Mouse (Mus musculus) small intestine, adult 2 months (tissue): ENCODE measurements at regions not wholly inside any gene's neighbourhood (a gene's known extent, or its start where the extent isn't known, plus 50 kb on each side); places are given as distances from the start of the nearest gene placed in this dataset.

ENCODE experiments used
- H3K27ac ChIP-seq: fragments of 200-500 bp; 2 replicates; pipeline ENCODE4 v1.5.1; 2012; ENCODE audit warnings: low read depth, low read length, control low read depth, inconsistent platforms; ENCODE audit not compliant: insufficient read depth
- H3K27me3 ChIP-seq: fragments of 200-500 bp; 2 replicates; pipeline ENCODE4 v1.6.1; 2012; ENCODE audit warnings: mild to moderate bottlenecking, moderate library complexity, low read length, inconsistent platforms; ENCODE audit not compliant: control insufficient read depth, insufficient read depth
- H3K36me3 ChIP-seq: fragments of 200-500 bp; 2 replicates; pipeline ENCODE4 v1.6.1; 2012; ENCODE audit warnings: mild to moderate bottlenecking, low read length, control low read depth, inconsistent platforms; ENCODE audit not compliant: control insufficient read depth, insufficient read depth
- H3K4me1 ChIP-seq: fragments of 200-500 bp; 2 replicates; pipeline ENCODE4 v1.6.1; 2012; ENCODE audit warnings: low read length, inconsistent platforms, mixed read lengths; ENCODE audit not compliant: control insufficient read depth, insufficient read depth, insufficient read length
- H3K4me3 ChIP-seq: fragments of 200-500 bp; 2 replicates; pipeline ENCODE4 v1.5.1; 2012; ENCODE audit warnings: low read depth, mild to moderate bottlenecking, control low read depth, inconsistent platforms, low read length, moderate library complexity
- CTCF ChIP-seq: fragments of 200-500 bp; IDR thresholded peaks from 2 replicates; pipeline ENCODE4 v1.5.1; 2012; ENCODE audit warnings: low read depth, mild to moderate bottlenecking, control low read depth, inconsistent platforms, low read length, moderate library complexity, mixed read lengths; ENCODE audit not compliant: insufficient replicate concordance, insufficient read length; ENCODE audit errors: extremely low read depth
- POLR2A ChIP-seq: fragments of 200-500 bp; IDR thresholded peaks from 2 replicates; pipeline ENCODE4 v1.6.1; 2012; ENCODE audit warnings: low read depth, mild to moderate bottlenecking, control low read depth, inconsistent platforms, low read length, moderate library complexity
- WGBS: fragments of 180-500 bp; shearing (Covaris S2); methylation state at CpG from one replicate; pipeline ENCODE4 v1.1.7; 2018; 5-methylcytosine and 5-hydroxymethylcytosine counted together

GRCm38 (mm10) chr5:96931576-96932152 lies 65.8 kb upstream of the Bmp2k start:
- no peak overlapping the region for H3K4me3 ChIP-seq
- no peak overlapping the region for H3K27ac ChIP-seq
- TF ChIP-seq CTCF (no peak), POLR2A (no peak)
- no peaks in the 10 kb centered on the region for H3K27me3 ChIP-seq
- no peaks in the 10 kb centered on the region for H3K36me3 ChIP-seq
- H3K4me1 ChIP-seq = no peaks in the 10 kb centered on the region
- 81% methylated on average over 4 of the region's 4 CpGs for WGBS

- Histone ChIP-seq H3K36me3 (no peaks in the 10 kb centered on the region), H3K4me1 (peaks cover 14% of the 10 kb centered on the region; the same call in 1 of the 2 replicates), H3K27me3 (no peaks in the 10 kb centered on the region), H3K27ac (no peak overlapping the region), H3K4me3 (no peak overlapping the region)
- no peak for TF ChIP-seq POLR2A
- TF ChIP-seq CTCF = no peak
- 76% methylated on average over 3 of the region's 3 CpGs for WGBS
Observed at GRCm38 (mm10) chr5:96936239-96936638, 61.2 kb upstream of the Bmp2k start.

GRCm38 (mm10) chr5:96938718-96939117 lies 58.8 kb upstream of the Bmp2k start:
- WGBS = 42% methylated on average over 11 of the region's 11 CpGs
- Histone ChIP-seq H3K4me1 (peaks cover 17% of the 10 kb centered on the region; the same call in 1 of the 2 replicates), H3K36me3 (no peaks in the 10 kb centered on the region), H3K27ac (no peak overlapping the region), H3K4me3 (no peak overlapping the region), H3K27me3 (no peaks in the 10 kb centered on the region)
- no peak for TF ChIP-seq POLR2A
- no peak for TF ChIP-seq CTCF

- WGBS = 53% methylated on average over 1 of the region's 1 CpGs
- H3K4me3 ChIP-seq = no peak overlapping the region
Observed at GRCm38 (mm10) chr5:96939273-96939672, 58.2 kb upstream of the Bmp2k start.

GRCm38 (mm10) chr5:96940170-96941086 lies 57.1 kb upstream of the Bmp2k start:
- WGBS = 30% methylated on average over 12 of the region's 12 CpGs
- H3K27ac ChIP-seq = peak overlapping the region; percentile 36

More at GRCm38 (mm10) chr5:96939273-96939672, 58.2 kb upstream of the Bmp2k start:
- Histone ChIP-seq H3K27ac (no peak overlapping the region), H3K27me3 (no peaks in the 10 kb centered on the region), H3K4me1 (peaks cover 17% of the 10 kb centered on the region; the same call in 1 of the 2 replicates), H3K36me3 (no peaks in the 10 kb centered on the region)
- no peak for TF ChIP-seq CTCF

GRCm38 (mm10) chr5:96941087-96941468 lies 56.4 kb upstream of the Bmp2k start:
- H3K27ac ChIP-seq = no peak overlapping the region; the same call in 1 of the 2 replicates
- H3K4me1 ChIP-seq = peaks cover 17% of the 10 kb centered on the region; the same call in 1 of the 2 replicates
- TF ChIP-seq CTCF (peak; percentile 8; the same call in 1 of the 2 replicates), POLR2A (no peak)
- no peaks in the 10 kb centered on the region for H3K36me3 ChIP-seq
- WGBS = 11% methylated on average over 7 of the region's 7 CpGs
- no peaks in the 10 kb centered on the region for H3K27me3 ChIP-seq
- H3K4me3 ChIP-seq = no peak overlapping the region

More at GRCm38 (mm10) chr5:96940170-96941086, 57.1 kb upstream of the Bmp2k start:
- Histone ChIP-seq H3K27me3 (no peaks in the 10 kb centered on the region), H3K4me1 (peaks cover 17% of the 10 kb centered on the region; the same call in 1 of the 2 replicates), H3K4me3 (no peak overlapping the region), H3K36me3 (no peaks in the 10 kb centered on the region)
- no peak for TF ChIP-seq POLR2A
- no peak for TF ChIP-seq CTCF

GRCm38 (mm10) chr5:96941518-96941917 lies 56.0 kb upstream of the Bmp2k start:
- Histone ChIP-seq H3K4me1 (peaks cover 17% of the 10 kb centered on the region; the same call in 1 of the 2 replicates), H3K36me3 (no peaks in the 10 kb centered on the region), H3K27me3 (no peaks in the 10 kb centered on the region), H3K27ac (no peak overlapping the region), H3K4me3 (no peak overlapping the region)
- TF ChIP-seq POLR2A = no peak
- TF ChIP-seq CTCF = no peak
- 81% methylated on average over 2 of the region's 2 CpGs for WGBS
